Mouse (Mus musculus) E14TG2a.4 (cell line): ENCODE data around the gene Nodal.

ENCODE experiments used
- H3K27me3 ChIP-seq: 2 replicates; pipeline ENCODE4 v1.6.1; 2014; ENCODE audit warnings: low read length, control low read depth; ENCODE audit not compliant: insufficient read depth
- H3K36me3 ChIP-seq: 2 replicates; pipeline ENCODE4 v1.6.1; 2014; ENCODE audit warnings: low read length, control low read depth; ENCODE audit not compliant: insufficient read depth
- H3K4me1 ChIP-seq: replicated peaks from 2 replicates; pipeline ENCODE4 v1.6.1; 2014; ENCODE audit warnings: low read depth, low read length, control low read depth
- H3K4me3 ChIP-seq: replicated peaks from 2 replicates; pipeline ENCODE4 v1.5.1; 2014; ENCODE audit warnings: mild to moderate bottlenecking, low read length
- H3K9me3 ChIP-seq: 2 replicates; pipeline ENCODE4 v1.6.1; 2014; ENCODE audit warnings: low read length, control low read depth
- CTCF ChIP-seq: conservative IDR thresholded peaks from 2 replicates; pipeline ENCODE4 v1.5.1; 2014; ENCODE audit warnings: low read length
- NANOG ChIP-seq: IDR thresholded peaks from 2 replicates; pipeline ENCODE4 v1.6.1; 2014; ENCODE audit warnings: borderline replicate concordance, low read length, mixed read lengths
- POU5F1 ChIP-seq: IDR thresholded peaks from 2 replicates; pipeline ENCODE4 v1.6.1; 2014; ENCODE audit warnings: low read length, borderline replicate concordance

Gene Nodal

GRCm38 (mm10) chr10:61428416-61428815, 10.6 kb downstream of the Nodal start:
- Histone ChIP-seq H3K4me3 (no peak overlapping the region), H3K4me1 (peaks cover 73% of the 10 kb centered on the region), H3K27me3 (no peaks in the 10 kb centered on the region), H3K36me3 (peaks cover 94% of the 10 kb centered on the region), H3K9me3 (no peaks in the 10 kb centered on the region)
- TF ChIP-seq NANOG (no peak), CTCF (no peak), POU5F1 (no peak)

GRCm38 (mm10) chr10:61429043-61429442, 11.3 kb downstream of the Nodal start:
- Histone ChIP-seq H3K4me3 (no peak overlapping the region), H3K4me1 (peaks cover 68% of the 10 kb centered on the region), H3K27me3 (no peaks in the 10 kb centered on the region), H3K36me3 (peaks cover 94% of the 10 kb centered on the region), H3K9me3 (no peaks in the 10 kb centered on the region)
- TF ChIP-seq CTCF (no peak), POU5F1 (no peak), NANOG (no peak)

GRCm38 (mm10) chr10:61431375-61431774, 13.6 kb downstream of the Nodal start:
- H3K36me3 ChIP-seq = peaks cover 94% of the 10 kb centered on the region
- H3K27me3 ChIP-seq = no peaks in the 10 kb centered on the region
- no peak for TF ChIP-seq CTCF
- TF ChIP-seq NANOG = no peak
- TF ChIP-seq POU5F1 = no peak
- no peak overlapping the region for H3K4me3 ChIP-seq
- H3K4me1 ChIP-seq = peaks cover 68% of the 10 kb centered on the region
- H3K9me3 ChIP-seq = no peaks in the 10 kb centered on the region

- H3K36me3 ChIP-seq = peaks cover 79% of the 10 kb centered on the region
- no peaks in the 10 kb centered on the region for H3K27me3 ChIP-seq
- H3K4me1 ChIP-seq = peaks cover 81% of the 10 kb centered on the region
- no peak overlapping the region for H3K4me3 ChIP-seq
- TF ChIP-seq NANOG (no peak), CTCF (no peak), POU5F1 (no peak)
- H3K9me3 ChIP-seq = no peaks in the 10 kb centered on the region
Observed at GRCm38 (mm10) chr10:61440202-61440800, 22.5 kb downstream of the Nodal start.

- H3K36me3 ChIP-seq = peaks cover 89% of the 10 kb centered on the region
- H3K27me3 ChIP-seq = no peaks in the 10 kb centered on the region
- TF ChIP-seq CTCF = no peak
- TF ChIP-seq POU5F1 = no peak
- no peak for TF ChIP-seq NANOG
- no peak overlapping the region for H3K4me3 ChIP-seq
- no peaks in the 10 kb centered on the region for H3K9me3 ChIP-seq
- peaks cover 91% of the 10 kb centered on the region for H3K4me1 ChIP-seq
Observed at GRCm38 (mm10) chr10:61443456-61443855, 25.7 kb downstream of the Nodal start.

- Histone ChIP-seq H3K4me1 (peaks cover 91% of the 10 kb centered on the region), H3K9me3 (no peaks in the 10 kb centered on the region), H3K36me3 (peaks cover 89% of the 10 kb centered on the region), H3K27me3 (no peaks in the 10 kb centered on the region), H3K4me3 (no peak overlapping the region)
- TF ChIP-seq CTCF (no peak), NANOG (no peak), POU5F1 (no peak)
Observed at GRCm38 (mm10) chr10:61443876-61444275, 26.1 kb downstream of the Nodal start.

GRCm38 (mm10) chr10:61445016-61445415, 27.2 kb downstream of the Nodal start:
- peaks cover 98% of the 10 kb centered on the region for H3K4me1 ChIP-seq
- H3K27me3 ChIP-seq = no peaks in the 10 kb centered on the region
- no peak for TF ChIP-seq NANOG
- no peak for TF ChIP-seq POU5F1
- no peak for TF ChIP-seq CTCF
- H3K36me3 ChIP-seq = peaks cover 94% of the 10 kb centered on the region
- H3K9me3 ChIP-seq = no peaks in the 10 kb centered on the region
- H3K4me3 ChIP-seq = 0 out of 2 replicates have a peak overlapping the region, but pooled peaks have one; percentile 2

- H3K4me3 ChIP-seq = peak overlapping the region; percentile 17
- H3K9me3 ChIP-seq = no peaks in the 10 kb centered on the region
- H3K36me3 ChIP-seq = peaks cover 78% of the 10 kb centered on the region
- H3K4me1 ChIP-seq = peaks cover 89% of the 10 kb centered on the region
- no peak for TF ChIP-seq CTCF
- TF ChIP-seq NANOG = no peak
- no peak for TF ChIP-seq POU5F1
- H3K27me3 ChIP-seq = no peaks in the 10 kb centered on the region
Observed at GRCm38 (mm10) chr10:61447581-61448353, 30.0 kb downstream of the Nodal start.

GRCm38 (mm10) chr10:61448834-61449233, 31.1 kb downstream of the Nodal start:
- Histone ChIP-seq H3K9me3 (no peaks in the 10 kb centered on the region), H3K27me3 (no peaks in the 10 kb centered on the region), H3K4me3 (peak overlapping the region; percentile 17), H3K4me1 (peaks cover 78% of the 10 kb centered on the region), H3K36me3 (peaks cover 68% of the 10 kb centered on the region)
- TF ChIP-seq CTCF (no peak), NANOG (no peak), POU5F1 (no peak)
